8 mouse cellular contexts compared by ENCODE assay signal in the genomic region with DNA sequence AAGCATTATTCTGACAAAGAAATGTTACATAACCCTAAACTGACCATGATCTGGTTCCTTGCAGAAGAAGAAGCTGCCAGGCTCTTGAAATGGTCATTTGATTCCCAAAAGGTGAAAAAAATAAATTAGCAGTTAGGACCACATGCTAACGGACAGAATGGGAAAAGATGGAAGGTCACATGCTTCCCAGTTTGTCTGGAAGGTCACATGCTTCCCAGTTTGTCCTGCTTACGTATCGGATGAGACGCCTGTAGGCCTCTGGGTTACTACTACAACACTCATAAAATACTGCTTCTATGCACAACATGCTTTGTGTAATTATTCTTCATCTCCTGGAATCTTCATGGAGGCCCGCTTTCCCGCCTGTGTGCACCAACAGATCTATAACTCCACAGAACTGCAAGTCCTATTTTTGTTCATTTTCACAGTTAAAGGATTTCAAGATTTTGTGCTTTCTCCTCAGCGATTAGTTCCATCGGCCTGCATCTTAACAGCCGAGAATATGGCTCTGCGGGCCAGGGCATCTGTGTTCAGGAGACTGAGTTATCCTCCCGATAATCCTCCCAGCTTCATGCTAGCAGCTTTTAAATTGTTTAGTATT. TPM values are rescaled to one million over a fixed set of nuclear protein-coding genes. Genes with fewer than 3 reads are reported as not detected.
DNase-seq lines count a peak whose midpoint lies in the region; ATAC-seq and TF ChIP-seq lines count a peak whose summit lies in the region.

No protein-coding gene starts in this region.

- peak overlapping the region; percentile 69 for H3K9ac ChIP-seq in neural tube, embryonic 15.5 days (replicated peaks)

- H3K4me1 ChIP-seq in bone marrow, adult 2 months (ENCODE audit: control insufficient read depth, insufficient read depth, low read length) = no peaks in the 10 kb centered on the region; the same call in 1 of the 2 replicates
- peaks cover 50% of the 10 kb centered on the region for H3K4me1 ChIP-seq in limb, embryonic 10.5 days
- H3K4me1 ChIP-seq in neural tube, embryonic 15.5 days = peaks cover 50% of the 10 kb centered on the region

- H3K9me3 ChIP-seq in limb, embryonic 10.5 days (replicated peaks) = no peaks in the 10 kb centered on the region
- H3K9me3 ChIP-seq in neural tube, embryonic 15.5 days (replicated peaks) = no peaks in the 10 kb centered on the region

- peak overlapping the region; percentile 99 for H3K27ac ChIP-seq in bone marrow, adult 2 months (ENCODE audit: control insufficient read depth, insufficient read depth, low read depth, low read length, poor library complexity)
- peak overlapping the region; percentile 97 for H3K27ac ChIP-seq in limb, embryonic 10.5 days
- H3K27ac ChIP-seq in neural tube, embryonic 15.5 days (replicated peaks) = peak overlapping the region; percentile 99

- intact Hi-C loops in left cerebral cortex, postnatal 4 days (cut with DNase I) = loop anchor here (2.0 kb wide), 1 partner anchor 37 kb away; a partner anchor contains a TSS
- intact Hi-C loops in left cerebral cortex, postnatal 25 days (cut with DNase I) = loop anchor here (1.0 to 5.0 kb wide), 3 partner anchors 36 to 128 kb away; a partner anchor contains a TSS

- DNase-seq in left cerebral cortex, postnatal 4 days = peak; percentile 14
- no peak for DNase-seq in left cerebral cortex, postnatal 25 days (ENCODE audit: low spot score in 2 of 2)
- peak; percentile 33 to 35 for DNase-seq in heart, adult 9 months (ENCODE audit: low spot score in 2 of 2)
- peak; percentile 40 for DNase-seq in limb, embryonic 10.5 days (ENCODE audit: low spot score)
- DNase-seq in c-Kit-positive CD71-positive TER-119-positive erythroid progenitor cells, embryonic 14.5 days (ENCODE audit: low spot score) = no peak
- no peak for DNase-seq in spleen, postnatal 10 days (ENCODE audit: low spot score in 2 of 2)

- no peak overlapping the region for H3K4me3 ChIP-seq in bone marrow, adult 2 months (replicated peaks; ENCODE audit: control insufficient read depth, low read depth, low read length)
- H3K4me3 ChIP-seq in limb, embryonic 10.5 days = peak overlapping the region; percentile 85
- peak overlapping the region; percentile 82 for H3K4me3 ChIP-seq in neural tube, embryonic 15.5 days (replicated peaks)

- TF ChIP-seq CTCF in bone marrow, adult 2 months (IDR thresholded peaks at IDR 0.05; ENCODE audit: control insufficient read depth, insufficient read depth, low read length) = no peak

- TF ChIP-seq POLR2A in bone marrow, adult 2 months (IDR thresholded peaks at IDR 0.05; ENCODE audit: borderline replicate concordance, control insufficient read depth, low read depth, low read length) = no peak

- H3K36me3 ChIP-seq in limb, embryonic 10.5 days = peaks cover 1% of the 10 kb centered on the region
- H3K36me3 ChIP-seq in neural tube, embryonic 15.5 days = no peaks in the 10 kb centered on the region

- peak overlapping the region; percentile 80 for H3K4me2 ChIP-seq in neural tube, embryonic 15.5 days

- 25% methylated on average over 11 of the region's 11 CpGs for WGBS in bone marrow, adult 2 months
- 45% methylated on average over 11 of the region's 11 CpGs for WGBS in limb, embryonic 10.5 days
- WGBS in neural tube, embryonic 15.5 days = 16% methylated on average over 11 of the region's 11 CpGs

- no peaks in the 10 kb centered on the region for H3K27me3 ChIP-seq in limb, embryonic 10.5 days (ENCODE audit: low read depth, poor library complexity, severe bottlenecking)
- no peaks in the 10 kb centered on the region for H3K27me3 ChIP-seq in neural tube, embryonic 15.5 days (replicated peaks)

- ATAC-seq in neural tube, embryonic 15.5 days (ENCODE audit: low FRiP score) = peak; percentile 19; the same call in 1 of the 2 replicates

RNA-seq across cellular contexts. Expression of a gene that starts 1.1 kb away (rescaled TPM):
- total RNA-seq in left cerebral cortex, postnatal 4 days (2021) = 10 to 100 TPM; 28.4 to 29.0 TPM
- 10 to 100 TPM; 18.8 to 21.0 TPM for total RNA-seq in left cerebral cortex, postnatal 25 days (2021)
- 13.9 and 24.7 TPM in 2 replicates for polyA plus RNA-seq in bone marrow, adult 2 months (2011; ENCODE audit: insufficient read depth, insufficient read length, low replicate concordance, missing spikeins)
- 46.7 and 50.8 TPM in 2 replicates for polyA plus RNA-seq in limb, embryonic 10.5 days (2016; fragmentation: Nextera tagmentation; extraction: Ambion mirVana)
- polyA plus RNA-seq in neural tube, embryonic 15.5 days (2015; fragmentation: Nextera tagmentation; extraction: Ambion mirVana) = 28.0 and 30.8 TPM in 2 replicates

RNA-seq across cellular contexts. Expression of a gene that starts 36.1 kb away (rescaled TPM):
- 100 to 1,000 TPM; 848 to 881 TPM for total RNA-seq in left cerebral cortex, postnatal 4 days (2021)
- 100 to 1,000 TPM; 301 to 318 TPM for total RNA-seq in left cerebral cortex, postnatal 25 days (2021)
- 682 and 801 TPM in 2 replicates for polyA plus RNA-seq in bone marrow, adult 2 months (2011; ENCODE audit: insufficient read depth, insufficient read length, low replicate concordance, missing spikeins)
- polyA plus RNA-seq in limb, embryonic 10.5 days (2016; fragmentation: Nextera tagmentation; extraction: Ambion mirVana) = 2,611 and 2,929 TPM in 2 replicates
- 2,562 and 2,745 TPM in 2 replicates for polyA plus RNA-seq in neural tube, embryonic 15.5 days (2015; fragmentation: Nextera tagmentation; extraction: Ambion mirVana)

RNA-seq across cellular contexts. Expression of a gene that starts 43.1 kb away (rescaled TPM):
- 10 to 100 TPM in 1 of 2 experiments, 1 to 10 TPM in 1; 9.9 to 14.0 TPM for total RNA-seq in left cerebral cortex, postnatal 4 days (2021)
- 1 to 10 TPM in 1 of 2 experiments, under 1 TPM in 1; 0.37 to 2.0 TPM for total RNA-seq in left cerebral cortex, postnatal 25 days (2021)
- 1.4 TPM in 1 of 2 replicates, not detected in the other for polyA plus RNA-seq in bone marrow, adult 2 months (2011; ENCODE audit: insufficient read depth, insufficient read length, low replicate concordance, missing spikeins)
- polyA plus RNA-seq in limb, embryonic 10.5 days (2016; fragmentation: Nextera tagmentation; extraction: Ambion mirVana) = not detected in 2 replicates
- polyA plus RNA-seq in neural tube, embryonic 15.5 days (2015; fragmentation: Nextera tagmentation; extraction: Ambion mirVana) = 1.9 and 3.0 TPM in 2 replicates

RNA-seq across cellular contexts. Expression of a gene that starts 54.3 kb away (rescaled TPM):
- total RNA-seq in left cerebral cortex, postnatal 4 days (2021) = 10 to 100 TPM; 28.6 to 31.6 TPM
- 10 to 100 TPM; 29.8 to 30.2 TPM for total RNA-seq in left cerebral cortex, postnatal 25 days (2021)
- 32.3 and 48.1 TPM in 2 replicates for polyA plus RNA-seq in bone marrow, adult 2 months (2011; ENCODE audit: insufficient read depth, insufficient read length, low replicate concordance, missing spikeins)
- 163 and 166 TPM in 2 replicates for polyA plus RNA-seq in limb, embryonic 10.5 days (2016; fragmentation: Nextera tagmentation; extraction: Ambion mirVana)
- 73.7 and 80.6 TPM in 2 replicates for polyA plus RNA-seq in neural tube, embryonic 15.5 days (2015; fragmentation: Nextera tagmentation; extraction: Ambion mirVana)

Comparison
In these comparisons a context has a peak if more than half of its experiments do, and no peak if none do; other contexts are left out.
1. DNase-seq: peak in left cerebral cortex, postnatal 4 days (single experiment), heart, adult 9 months (2 of 2) and limb, embryonic 10.5 days (single experiment); none in left cerebral cortex, postnatal 25 days (0 of 2), c-Kit-positive CD71-positive TER-119-positive erythroid progenitor cells, embryonic 14.5 days (single experiment) and spleen, postnatal 10 days (0 of 2).
2. Peak in every context shown above with its lines, with median percentiles within 50 percentile points of each other: H3K27ac ChIP-seq.